Mouse (Mus musculus): ENCODE measurements around the gene Ccdc122. TPM values are rescaled to one million over a fixed set of nuclear protein-coding genes. Genes with fewer than 3 reads are reported as not detected.
"Not testable (repeated sequence)": the region's sequence is repeated elsewhere in the genome, so short reads cannot be mapped to it uniquely, and the experiment has no call there.

The Ccdc122 gene
- 0.80 and 1.3 TPM in 2 replicates for polyA plus RNA-seq (2016; fragmentation: Nextera tagmentation; extraction: Ambion mirVana)

GRCm38 (mm10) chr14:77036226-77037046, at the start of gene Ccdc122, which contains the start of gene Lacc1:
Ccdc122 (plus strand) TSS chr14:77036772.
Lacc1 (minus strand) TSS chr14:77036904.
- Histone ChIP-seq H3K27me3 (ENCODE audit: poor library complexity, severe bottlenecking) (peaks cover 14% of the 10 kb centered on the region), H3K9me3 (no peaks in the 10 kb centered on the region), H3K4me1 (peaks cover 24% of the 10 kb centered on the region), H3K27ac (peak within 1 kb of the TSS; percentile 88), H3K4me3 (peak within 1 kb of the TSS; percentile 74), H3K36me3 (replicated peaks) (no peaks in the 10 kb centered on the region)
- peak; percentile 80 for DNase-seq (ENCODE audit: extremely low spot score, low spot score)
- 1% methylated on average over 86 of the region's 86 CpGs for WGBS

- WGBS: 88% methylated on average over 2 of the region's 2 CpGs
- not testable (repeated sequence) for DNase-seq (ENCODE audit: extremely low spot score, low spot score); H3K27me3 ChIP-seq (ENCODE audit: poor library complexity, severe bottlenecking); H3K4me1 ChIP-seq; H3K27ac ChIP-seq; H3K9me3 ChIP-seq; H3K36me3 ChIP-seq (replicated peaks); H3K4me3 ChIP-seq
Observed at GRCm38 (mm10) chr14:76990351-76990750, 46.2 kb upstream of the Ccdc122 start.

GRCm38 (mm10) chr14:77004740-77005139, 31.8 kb upstream of the Ccdc122 start:
- WGBS: 75% methylated on average over 8 of the region's 8 CpGs
- H3K4me3 ChIP-seq: no peak overlapping the region
- H3K27me3 ChIP-seq (ENCODE audit: poor library complexity, severe bottlenecking): no peaks in the 10 kb centered on the region
- no peak for DNase-seq (ENCODE audit: extremely low spot score, low spot score)
- no peak overlapping the region for H3K27ac ChIP-seq
- peaks cover 19% of the 10 kb centered on the region for H3K4me1 ChIP-seq
- H3K9me3 ChIP-seq: no peaks in the 10 kb centered on the region
- H3K36me3 ChIP-seq (replicated peaks): no peaks in the 10 kb centered on the region

- no peaks in the 10 kb centered on the region for H3K36me3 ChIP-seq (replicated peaks)
- H3K27me3 ChIP-seq (ENCODE audit: poor library complexity, severe bottlenecking): no peaks in the 10 kb centered on the region
- H3K27ac ChIP-seq: no peak overlapping the region
- no peak for DNase-seq (ENCODE audit: extremely low spot score, low spot score)
- 75% methylated on average over 5 of the region's 5 CpGs for WGBS
- H3K4me1 ChIP-seq: peaks cover 19% of the 10 kb centered on the region
- H3K4me3 ChIP-seq: no peak overlapping the region
- no peaks in the 10 kb centered on the region for H3K9me3 ChIP-seq
Observed at GRCm38 (mm10) chr14:77005566-77005965, 31.0 kb upstream of the Ccdc122 start.

- Histone ChIP-seq H3K27ac (no peak overlapping the region), H3K9me3 (no peaks in the 10 kb centered on the region), H3K27me3 (ENCODE audit: poor library complexity, severe bottlenecking) (no peaks in the 10 kb centered on the region), H3K36me3 (replicated peaks) (no peaks in the 10 kb centered on the region), H3K4me3 (no peak overlapping the region), H3K4me1 (peaks cover 19% of the 10 kb centered on the region)
- DNase-seq (ENCODE audit: extremely low spot score, low spot score): peak; percentile 62
- 18% methylated on average over 3 of the region's 3 CpGs for whole genome bisulfite sequencing
Observed at GRCm38 (mm10) chr14:77008238-77008637, 28.3 kb upstream of the Ccdc122 start.

- no peak overlapping the region for H3K27ac ChIP-seq
- 2% methylated on average over 3 of the region's 3 CpGs for WGBS
- DNase-seq (ENCODE audit: extremely low spot score, low spot score): peak; percentile 70
Observed at GRCm38 (mm10) chr14:77011804-77012203, 24.8 kb upstream of the Ccdc122 start.

GRCm38 (mm10) chr14:77016783-77017182, 19.8 kb upstream of the Ccdc122 start:
- not testable (repeated sequence) for DNase-seq (ENCODE audit: extremely low spot score, low spot score); H3K27me3 ChIP-seq (ENCODE audit: poor library complexity, severe bottlenecking); H3K9me3 ChIP-seq; H3K27ac ChIP-seq; H3K36me3 ChIP-seq (replicated peaks); H3K4me3 ChIP-seq; H3K4me1 ChIP-seq
- 64% methylated on average over 12 of the region's 12 CpGs for WGBS

More at GRCm38 (mm10) chr14:77011804-77012203, 24.8 kb upstream of the Ccdc122 start:
- H3K4me1 ChIP-seq: peaks cover 5% of the 10 kb centered on the region; the same call in 1 of the 2 replicates
- no peaks in the 10 kb centered on the region for H3K9me3 ChIP-seq
- H3K27me3 ChIP-seq (ENCODE audit: poor library complexity, severe bottlenecking): no peaks in the 10 kb centered on the region
- no peaks in the 10 kb centered on the region for H3K36me3 ChIP-seq (replicated peaks)
- no peak overlapping the region for H3K4me3 ChIP-seq

GRCm38 (mm10) chr14:77017211-77017610, 19.4 kb upstream of the Ccdc122 start:
- WGBS: 88% methylated on average over 6 of the region's 6 CpGs
- Histone ChIP-seq H3K27ac (no peak overlapping the region), H3K27me3 (ENCODE audit: poor library complexity, severe bottlenecking) (no peaks in the 10 kb centered on the region), H3K4me1 (no peaks in the 10 kb centered on the region), H3K4me3 (no peak overlapping the region), H3K9me3 (no peaks in the 10 kb centered on the region), H3K36me3 (replicated peaks) (no peaks in the 10 kb centered on the region)
- no peak for DNase-seq (ENCODE audit: extremely low spot score, low spot score)

GRCm38 (mm10) chr14:77024499-77024898, 12.1 kb upstream of the Ccdc122 start:
- Histone ChIP-seq H3K27me3 (ENCODE audit: poor library complexity, severe bottlenecking) (no peaks in the 10 kb centered on the region), H3K27ac (no peak overlapping the region), H3K36me3 (replicated peaks) (no peaks in the 10 kb centered on the region), H3K4me1 (no peaks in the 10 kb centered on the region), H3K9me3 (no peaks in the 10 kb centered on the region), H3K4me3 (no peak overlapping the region)
- WGBS: 86% methylated on average over 3 of the region's 3 CpGs
- no peak for DNase-seq (ENCODE audit: extremely low spot score, low spot score)

- H3K36me3 ChIP-seq (replicated peaks): no peaks in the 10 kb centered on the region
- no peak overlapping the region for H3K4me3 ChIP-seq
- WGBS: 63% methylated on average over 5 of the region's 5 CpGs
- peaks cover 7% of the 10 kb centered on the region for H3K4me1 ChIP-seq
- no peak overlapping the region for H3K27ac ChIP-seq
- DNase-seq (ENCODE audit: extremely low spot score, low spot score): no peak
- no peaks in the 10 kb centered on the region for H3K9me3 ChIP-seq
- H3K27me3 ChIP-seq (ENCODE audit: poor library complexity, severe bottlenecking): no peaks in the 10 kb centered on the region
Observed at GRCm38 (mm10) chr14:77029319-77030054, 7.1 kb upstream of the Ccdc122 start.

GRCm38 (mm10) chr14:77030808-77031207, 5.8 kb upstream of the Ccdc122 start:
- Histone ChIP-seq H3K9me3 (no peaks in the 10 kb centered on the region), H3K36me3 (replicated peaks) (no peaks in the 10 kb centered on the region), H3K4me1 (peaks cover 14% of the 10 kb centered on the region), H3K27me3 (ENCODE audit: poor library complexity, severe bottlenecking) (peaks cover 5% of the 10 kb centered on the region), H3K4me3 (no peak overlapping the region), H3K27ac (no peak overlapping the region)
- whole genome bisulfite sequencing: 91% methylated on average over 5 of the region's 5 CpGs
- no peak for DNase-seq (ENCODE audit: extremely low spot score, low spot score)

GRCm38 (mm10) chr14:77032433-77032832, 4.1 kb upstream of the Ccdc122 start:
- DNase-seq (ENCODE audit: extremely low spot score, low spot score): no peak
- WGBS: 76% methylated on average over 5 of the region's 5 CpGs
- Histone ChIP-seq H3K36me3 (replicated peaks) (no peaks in the 10 kb centered on the region), H3K4me3 (no peak overlapping the region), H3K27ac (no peak overlapping the region), H3K9me3 (no peaks in the 10 kb centered on the region), H3K27me3 (ENCODE audit: poor library complexity, severe bottlenecking) (peaks cover 14% of the 10 kb centered on the region), H3K4me1 (peaks cover 24% of the 10 kb centered on the region)

GRCm38 (mm10) chr14:77033391-77033790, 3.2 kb upstream of the Ccdc122 start:
- WGBS: 93% methylated on average over 3 of the region's 3 CpGs
- Histone ChIP-seq H3K4me1 (peaks cover 24% of the 10 kb centered on the region), H3K27ac (no peak overlapping the region), H3K9me3 (no peaks in the 10 kb centered on the region), H3K27me3 (ENCODE audit: poor library complexity, severe bottlenecking) (peaks cover 14% of the 10 kb centered on the region), H3K4me3 (no peak overlapping the region), H3K36me3 (replicated peaks) (no peaks in the 10 kb centered on the region)
- DNase-seq (ENCODE audit: extremely low spot score, low spot score): no peak

All from forebrain, embryonic 10.5 days (tissue).